Mouse (Mus musculus): Measurements from ENCODE around the gene Uhrf1bp1. TPM values are rescaled to one million over a fixed set of nuclear protein-coding genes. Genes with fewer than 3 reads are reported as not detected.
A peak's percentile ranks its signal among the peaks of the same experiment; 100 is the strongest.

Gene Uhrf1bp1
- polyA plus RNA-seq, 1 experiment from 2014 or later, result 8.3 TPM

DNA sequence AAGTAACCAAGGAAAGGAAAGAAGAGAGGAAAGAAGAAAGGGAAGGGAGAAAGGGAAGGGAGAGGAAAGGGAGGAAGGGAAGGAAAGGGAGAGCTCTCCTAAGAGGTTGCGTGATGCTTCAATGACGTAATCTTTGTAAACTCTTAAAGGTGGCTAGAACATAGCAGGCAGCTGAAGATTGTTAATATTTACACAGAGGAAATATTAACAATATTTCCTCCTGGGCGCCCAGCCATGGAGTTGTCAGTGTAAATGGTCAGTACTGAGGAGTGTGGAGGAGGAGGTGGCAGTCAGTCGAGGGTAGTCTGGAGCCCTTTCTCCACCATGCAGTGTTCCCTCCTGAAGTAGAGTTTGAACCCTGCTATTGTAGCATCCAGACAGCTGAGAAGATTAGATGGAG lies 68.8 kb downstream of the Uhrf1bp1 start:
- no peak overlapping the region for H3K27ac ChIP-seq (replicated peaks)
- H3K4me3 ChIP-seq, result no peak overlapping the region
- H3K27me3 ChIP-seq, result no peaks in the 10 kb centered on the region
- peaks cover 7% of the 10 kb centered on the region; the same call in 1 of the 2 replicates for H3K36me3 ChIP-seq
- ATAC-seq (ENCODE audit: low FRiP score, low read depth), result no peak
- H3K4me2 ChIP-seq (replicated peaks), result no peak overlapping the region
- no peaks in the 10 kb centered on the region for H3K4me1 ChIP-seq
- H3K9ac ChIP-seq (replicated peaks), result no peak overlapping the region
- whole genome bisulfite sequencing, result 88% methylated on average over 4 of the region's 4 CpGs
- no peaks in the 10 kb centered on the region for H3K9me3 ChIP-seq

DNA sequence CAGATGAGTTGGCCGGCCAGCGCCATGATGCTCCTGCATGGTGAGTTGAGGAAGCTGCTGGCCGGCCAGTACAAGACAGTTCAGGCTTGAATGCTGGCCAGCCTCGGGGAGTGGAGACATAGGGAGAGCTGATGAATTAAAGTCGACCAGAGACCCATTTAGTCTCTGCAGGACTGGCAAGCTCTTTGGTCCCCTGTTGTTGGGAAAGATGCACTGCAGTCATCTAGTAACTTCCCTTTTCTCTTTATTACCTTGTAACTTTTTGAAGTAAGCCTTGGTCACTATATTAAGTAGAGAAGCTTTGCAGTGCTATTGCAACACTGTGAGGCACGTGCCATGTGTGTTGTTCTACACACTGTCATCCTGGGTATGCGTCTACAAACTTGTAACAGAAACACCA lies 69.3 kb downstream of the Uhrf1bp1 start:
- H3K4me2 ChIP-seq (replicated peaks), result no peak overlapping the region
- no peak overlapping the region for H3K27ac ChIP-seq (replicated peaks)
- no peak for ATAC-seq (ENCODE audit: low FRiP score, low read depth)
- no peaks in the 10 kb centered on the region for H3K4me1 ChIP-seq
- no peak overlapping the region for H3K4me3 ChIP-seq
- 86% methylated on average over 7 of the region's 7 CpGs for WGBS
- no peaks in the 10 kb centered on the region for H3K27me3 ChIP-seq
- H3K36me3 ChIP-seq, result peaks cover 7% of the 10 kb centered on the region; the same call in 1 of the 2 replicates
- no peak overlapping the region for H3K9ac ChIP-seq (replicated peaks)
- H3K9me3 ChIP-seq, result no peaks in the 10 kb centered on the region

DNA sequence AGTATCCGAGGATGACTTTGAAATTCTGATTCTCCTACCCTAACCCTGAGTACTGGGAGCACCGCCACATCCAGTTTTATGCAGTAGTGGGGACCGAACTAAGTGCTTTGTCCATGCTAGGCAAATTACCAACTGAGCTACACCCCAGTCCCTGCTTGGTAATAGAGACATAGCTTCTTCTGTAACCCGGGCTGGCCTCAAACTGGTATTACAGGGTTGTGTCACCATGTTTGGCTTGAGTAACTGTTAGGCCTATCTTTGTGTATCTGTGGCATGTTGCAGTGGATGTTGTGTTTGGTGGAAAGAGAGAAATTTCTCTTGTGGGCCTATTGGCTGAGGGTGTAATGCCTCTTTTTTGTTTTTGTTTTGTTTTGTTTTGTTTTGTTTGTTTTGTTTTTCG lies 74.0 kb downstream of the Uhrf1bp1 start:
- Histone ChIP-seq H3K9ac (replicated peaks) (no peak overlapping the region), H3K36me3 (peaks cover 7% of the 10 kb centered on the region; the same call in 1 of the 2 replicates), H3K4me1 (no peaks in the 10 kb centered on the region), H3K27me3 (no peaks in the 10 kb centered on the region), H3K9me3 (no peaks in the 10 kb centered on the region), H3K4me3 (no peak overlapping the region), H3K4me2 (replicated peaks) (no peak overlapping the region), H3K27ac (replicated peaks) (no peak overlapping the region)
- 90% methylated on average over 5 of the region's 5 CpGs for WGBS
- ATAC-seq (ENCODE audit: low FRiP score, low read depth), result no peak

DNA sequence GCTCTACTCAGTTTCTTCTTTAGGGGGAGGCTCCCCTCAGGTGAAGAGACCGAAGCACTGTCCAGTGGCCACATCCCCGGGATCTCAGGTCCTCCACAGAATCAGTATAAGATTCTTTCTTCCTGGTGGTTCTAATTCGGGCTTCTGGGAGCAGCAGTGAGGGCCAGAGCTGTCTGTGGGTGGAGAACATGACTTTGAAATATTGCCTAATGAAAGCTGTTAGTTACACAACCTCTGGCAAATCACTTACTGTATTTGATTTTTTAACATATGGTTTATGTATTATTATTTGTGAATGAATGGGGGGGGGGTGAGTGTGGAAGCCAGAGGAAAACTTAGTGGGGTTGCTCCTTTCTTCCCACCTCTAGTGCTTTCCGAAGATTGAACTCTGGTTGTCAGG lies 75.6 kb downstream of the Uhrf1bp1 start:
- H3K4me2 ChIP-seq (replicated peaks), result no peak overlapping the region
- ATAC-seq (ENCODE audit: low FRiP score, low read depth), result no peak
- no peak overlapping the region for H3K4me3 ChIP-seq
- no peaks in the 10 kb centered on the region for H3K9me3 ChIP-seq
- no peak overlapping the region for H3K27ac ChIP-seq (replicated peaks)
- no peak overlapping the region for H3K9ac ChIP-seq (replicated peaks)
- H3K4me1 ChIP-seq, result no peaks in the 10 kb centered on the region
- H3K27me3 ChIP-seq, result no peaks in the 10 kb centered on the region
- 94% methylated on average over 4 of the region's 4 CpGs for WGBS
- H3K36me3 ChIP-seq, result peaks cover 7% of the 10 kb centered on the region; the same call in 1 of the 2 replicates

DNA sequence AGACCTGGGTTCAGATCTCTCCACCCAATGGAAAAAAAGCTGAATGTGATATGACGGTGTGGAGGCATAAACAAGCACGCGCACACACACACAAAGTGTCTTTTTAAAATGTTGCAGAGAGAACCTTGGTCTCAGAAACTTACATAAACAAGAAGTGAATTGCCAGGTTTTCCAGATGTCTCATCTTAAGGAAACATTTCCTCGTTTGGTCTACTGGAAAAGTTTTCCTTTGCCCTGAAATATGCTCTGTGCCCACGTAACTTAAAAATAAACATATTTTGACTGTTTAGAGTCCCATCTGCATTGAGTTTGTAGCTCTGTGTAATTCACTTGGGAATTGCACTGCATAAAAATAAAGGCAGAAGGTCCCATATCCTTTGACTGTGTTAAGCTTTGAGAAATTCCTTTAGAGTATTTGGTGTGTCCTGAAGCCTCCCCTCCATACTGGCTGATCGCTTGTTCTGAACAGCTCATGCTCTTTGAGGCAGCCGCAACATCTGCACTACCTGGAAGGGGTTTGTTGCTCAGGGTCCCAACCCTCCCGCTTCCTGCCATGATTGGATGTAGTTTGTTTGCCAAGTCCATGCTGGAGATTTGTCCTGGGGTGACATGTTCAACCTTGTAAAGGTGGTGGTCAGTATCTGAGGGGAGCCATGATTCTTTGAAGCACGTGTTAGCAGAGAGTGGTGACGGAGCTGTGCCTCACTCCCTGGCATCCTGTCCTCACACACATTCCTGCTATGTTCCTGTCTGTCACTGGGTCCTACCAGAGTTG lies 78.1 kb downstream of the Uhrf1bp1 start:
- H3K4me3 ChIP-seq, result no peak overlapping the region
- WGBS, result 91% methylated on average over 10 of the region's 10 CpGs
- H3K4me2 ChIP-seq (replicated peaks), result no peak overlapping the region
- no peak overlapping the region for H3K27ac ChIP-seq (replicated peaks)
- ATAC-seq (ENCODE audit: low FRiP score, low read depth), result no peak
- H3K9me3 ChIP-seq, result no peaks in the 10 kb centered on the region
- H3K9ac ChIP-seq (replicated peaks), result no peak overlapping the region
- no peaks in the 10 kb centered on the region; the same call in 1 of the 2 replicates for H3K4me1 ChIP-seq
- no peaks in the 10 kb centered on the region for H3K27me3 ChIP-seq
- no peaks in the 10 kb centered on the region for H3K36me3 ChIP-seq

DNA sequence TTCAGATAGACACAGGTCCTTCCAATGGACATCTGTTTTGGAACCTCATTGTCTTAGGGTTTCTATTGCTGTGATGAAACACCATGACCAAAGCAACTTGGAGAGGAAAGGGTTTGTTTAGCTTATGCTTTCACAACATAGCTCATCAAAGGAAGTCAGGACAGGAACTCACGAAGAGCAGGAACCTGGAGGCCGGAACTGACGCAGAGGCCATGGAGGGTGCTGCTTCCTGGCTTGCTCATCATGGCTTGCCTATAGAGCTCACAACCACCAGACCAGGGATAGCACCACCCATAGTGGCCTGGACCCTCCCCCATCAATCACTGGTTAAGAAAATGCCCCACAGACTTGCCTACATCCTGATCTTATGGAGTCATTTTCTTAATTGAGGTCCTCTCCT lies 78.8 kb downstream of the Uhrf1bp1 start:
- Histone ChIP-seq H3K27me3 (no peaks in the 10 kb centered on the region), H3K9ac (replicated peaks) (no peak overlapping the region), H3K9me3 (no peaks in the 10 kb centered on the region), H3K4me2 (replicated peaks) (no peak overlapping the region), H3K4me1 (no peaks in the 10 kb centered on the region; the same call in 1 of the 2 replicates), H3K36me3 (no peaks in the 10 kb centered on the region), H3K27ac (replicated peaks) (no peak overlapping the region), H3K4me3 (no peak overlapping the region)
- no peak for ATAC-seq (ENCODE audit: low FRiP score, low read depth)
- WGBS, result 95% methylated on average over 3 of the region's 3 CpGs

DNA sequence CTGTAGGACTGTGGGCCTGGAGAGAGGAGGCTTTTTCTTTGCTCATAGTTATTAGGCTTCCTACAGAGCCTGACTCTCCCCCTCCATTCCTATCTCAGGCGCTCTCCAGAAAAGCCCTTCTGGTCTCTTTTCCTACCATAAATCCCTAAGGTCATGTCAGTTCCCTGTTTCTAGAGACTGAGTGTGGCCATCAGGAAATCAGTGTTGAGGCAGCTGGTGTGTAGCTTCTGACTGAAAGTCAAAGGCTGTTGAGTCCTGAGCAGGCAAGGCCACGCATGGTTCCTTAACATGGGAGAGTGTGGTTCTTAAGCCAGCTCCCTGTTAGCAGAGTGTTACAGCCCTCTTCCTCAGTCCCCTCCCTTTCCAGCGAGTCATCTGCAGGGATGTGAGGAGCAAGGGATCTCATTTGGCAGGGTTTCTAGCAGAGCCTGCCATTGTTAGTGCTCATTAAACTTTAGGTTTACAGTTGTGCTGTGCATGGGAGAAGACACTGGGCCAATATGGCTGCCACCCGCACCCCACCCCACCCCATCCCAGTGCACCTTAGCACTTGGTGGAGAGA lies 80.9 kb downstream of the Uhrf1bp1 start:
- Histone ChIP-seq H3K9ac (replicated peaks) (no peak overlapping the region), H3K27ac (replicated peaks) (no peak overlapping the region)
- WGBS, result 93% methylated on average over 4 of the region's 4 CpGs

DNA sequence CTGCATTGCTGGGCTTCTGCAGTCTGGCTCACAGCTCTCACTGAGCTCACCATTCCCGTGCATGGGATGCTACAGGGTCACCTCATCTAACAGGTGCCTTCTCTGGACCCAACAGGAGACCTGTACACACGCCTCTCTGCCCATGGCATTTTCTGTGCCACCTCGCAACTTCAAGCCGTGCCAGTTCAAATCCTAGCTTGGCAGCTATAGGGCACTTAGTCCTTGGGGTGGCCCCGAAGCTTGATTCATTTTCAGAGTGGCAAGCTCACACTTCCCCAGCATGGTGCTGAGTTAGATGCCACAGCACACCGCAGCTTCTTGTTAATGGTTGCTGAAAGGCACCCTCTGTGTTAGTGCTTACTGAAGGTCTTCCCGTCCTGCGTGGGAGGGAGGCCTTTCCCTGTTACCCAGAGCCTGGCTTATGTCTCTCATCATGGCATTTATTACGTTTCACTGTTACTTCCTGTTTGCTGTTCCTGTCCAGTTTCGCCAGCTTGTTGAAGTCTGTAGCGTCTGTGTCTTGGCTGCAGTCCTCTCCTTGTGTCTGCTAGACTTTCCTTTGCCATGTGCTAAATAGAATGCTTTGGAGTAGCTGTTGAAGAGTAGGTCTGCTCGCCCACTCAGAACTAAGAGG lies 82.0 kb downstream of the Uhrf1bp1 start:
- 89% methylated on average over 12 of the region's 12 CpGs for WGBS
- Histone ChIP-seq H3K4me2 (replicated peaks) (no peak overlapping the region), H3K4me1 (peaks cover 7% of the 10 kb centered on the region), H3K9ac (replicated peaks) (no peak overlapping the region), H3K27ac (replicated peaks) (no peak overlapping the region), H3K27me3 (no peaks in the 10 kb centered on the region), H3K36me3 (no peaks in the 10 kb centered on the region), H3K4me3 (no peak overlapping the region), H3K9me3 (no peaks in the 10 kb centered on the region)
- ATAC-seq (ENCODE audit: low FRiP score, low read depth), result no peak

More for the DNA sequence above, 80.9 kb downstream of the Uhrf1bp1 start:
- no peak for ATAC-seq (ENCODE audit: low FRiP score, low read depth)
- H3K9me3 ChIP-seq, result no peaks in the 10 kb centered on the region
- H3K4me2 ChIP-seq (replicated peaks), result no peak overlapping the region
- no peak overlapping the region for H3K4me3 ChIP-seq
- H3K36me3 ChIP-seq, result no peaks in the 10 kb centered on the region
- peaks cover 7% of the 10 kb centered on the region for H3K4me1 ChIP-seq
- H3K27me3 ChIP-seq, result no peaks in the 10 kb centered on the region

DNA sequence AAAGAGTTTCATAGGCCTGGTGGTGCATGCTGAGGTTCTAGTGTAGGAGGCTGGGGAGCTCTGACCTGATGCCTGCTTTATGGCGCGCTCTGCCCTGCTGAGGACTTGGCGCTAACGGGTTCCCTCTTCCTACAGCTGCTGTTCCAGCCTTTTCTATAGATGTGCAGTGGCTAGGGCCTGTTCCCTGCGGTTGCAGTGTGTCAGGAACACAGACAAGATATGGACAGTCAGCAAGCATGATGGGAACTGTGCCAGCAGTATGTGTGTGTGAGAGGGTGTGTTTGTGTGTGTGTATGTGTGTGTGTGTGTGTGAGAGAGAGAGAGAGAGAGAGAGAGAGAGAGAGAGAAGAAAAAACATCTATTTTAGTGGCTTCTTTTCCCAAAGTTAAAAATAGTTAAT lies 82.8 kb downstream of the Uhrf1bp1 start:
- Histone ChIP-seq H3K27me3 (no peaks in the 10 kb centered on the region), H3K4me2 (replicated peaks) (no peak overlapping the region), H3K9ac (replicated peaks) (0 out of 2 replicates have a peak overlapping the region, but pooled peaks have one; percentile 15), H3K4me3 (no peak overlapping the region), H3K27ac (replicated peaks) (no peak overlapping the region), H3K9me3 (no peaks in the 10 kb centered on the region), H3K36me3 (no peaks in the 10 kb centered on the region), H3K4me1 (peaks cover 7% of the 10 kb centered on the region)
- ATAC-seq (ENCODE audit: low FRiP score, low read depth), result no peak
- 90% methylated on average over 5 of the region's 5 CpGs for WGBS

DNA sequence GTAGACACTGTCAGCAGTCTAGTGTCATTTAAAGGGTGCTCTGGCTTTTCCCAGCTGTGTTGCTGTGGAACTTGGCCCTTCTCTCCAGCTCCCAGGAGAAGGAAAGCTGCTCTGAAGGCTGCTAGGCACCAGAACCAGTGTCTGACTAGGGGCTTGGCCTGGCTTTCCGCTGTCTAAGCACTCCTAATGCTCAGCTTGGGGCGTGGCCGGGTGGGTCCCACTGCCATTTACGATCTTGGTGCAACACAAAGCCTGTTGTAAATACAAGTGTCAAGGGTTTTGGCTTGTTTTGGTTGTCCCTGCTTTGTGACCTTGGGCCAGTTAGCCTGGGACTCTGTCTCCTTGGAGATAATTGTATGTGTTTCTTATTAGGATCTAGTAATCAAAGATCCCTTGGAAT lies 84.1 kb downstream of the Uhrf1bp1 start:
- no peaks in the 10 kb centered on the region for H3K36me3 ChIP-seq
- no peak overlapping the region for H3K4me3 ChIP-seq
- H3K9ac ChIP-seq (replicated peaks), result 0 out of 2 replicates have a peak overlapping the region, but pooled peaks have one; percentile 15
- 80% methylated on average over 4 of the region's 4 CpGs for WGBS
- no peak overlapping the region for H3K27ac ChIP-seq (replicated peaks)
- H3K27me3 ChIP-seq, result no peaks in the 10 kb centered on the region
- peaks cover 11% of the 10 kb centered on the region for H3K4me1 ChIP-seq
- ATAC-seq (ENCODE audit: low FRiP score, low read depth), result no peak
- H3K9me3 ChIP-seq, result no peaks in the 10 kb centered on the region
- no peak overlapping the region for H3K4me2 ChIP-seq (replicated peaks)

DNA sequence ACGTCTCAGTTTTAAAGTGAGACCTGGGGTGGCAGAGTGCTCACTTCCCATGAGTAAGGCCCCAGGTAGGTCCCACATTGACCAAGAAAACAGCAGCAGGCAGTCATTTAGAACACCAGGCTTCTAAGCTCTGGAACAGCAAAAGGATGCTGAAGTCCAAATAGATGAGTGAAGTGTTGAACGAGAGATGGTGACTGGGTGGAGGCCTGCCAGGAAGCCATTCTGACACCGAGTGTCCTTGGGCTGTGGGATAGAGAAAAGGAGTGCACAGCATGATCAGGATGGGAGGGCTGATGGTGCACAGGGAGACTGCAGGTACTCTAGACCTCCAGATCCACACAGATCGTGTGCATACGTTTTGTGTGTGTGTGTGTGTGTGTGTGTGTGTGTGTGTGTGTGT lies 84.9 kb downstream of the Uhrf1bp1 start:
- peaks cover 19% of the 10 kb centered on the region for H3K4me1 ChIP-seq
- no peak for ATAC-seq (ENCODE audit: low FRiP score, low read depth)
- no peak overlapping the region for H3K27ac ChIP-seq (replicated peaks)
- no peaks in the 10 kb centered on the region for H3K27me3 ChIP-seq
- no peak overlapping the region for H3K9ac ChIP-seq (replicated peaks)
- no peak overlapping the region for H3K4me3 ChIP-seq
- WGBS, result 82% methylated on average over 5 of the region's 5 CpGs
- H3K36me3 ChIP-seq, result no peaks in the 10 kb centered on the region
- H3K4me2 ChIP-seq (replicated peaks), result no peak overlapping the region
- H3K9me3 ChIP-seq, result no peaks in the 10 kb centered on the region

DNA sequence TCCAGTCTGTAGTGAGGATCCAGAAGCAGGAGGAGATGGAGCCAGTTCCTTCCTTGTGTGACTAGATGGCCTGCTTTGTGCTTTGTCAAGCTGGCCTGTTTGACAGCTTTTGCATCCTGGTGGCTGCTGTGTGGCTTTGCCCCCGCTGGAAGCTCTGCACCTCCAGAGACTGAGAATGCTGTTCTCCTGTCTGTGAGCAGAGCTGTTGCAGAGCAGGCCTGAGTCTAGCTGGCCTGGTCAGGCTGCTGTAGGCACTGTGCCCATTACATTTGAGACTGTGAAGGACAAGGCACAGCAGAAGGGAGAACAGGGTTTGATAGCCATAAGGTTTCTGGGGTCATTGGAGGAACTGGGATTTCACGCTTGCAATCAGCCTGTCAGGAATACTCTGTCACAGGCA lies 85.5 kb downstream of the Uhrf1bp1 start:
- 66% methylated on average over 2 of the region's 2 CpGs for WGBS
- Histone ChIP-seq H3K27me3 (no peaks in the 10 kb centered on the region), H3K27ac (replicated peaks) (0 out of 2 replicates have a peak overlapping the region, but pooled peaks have one; percentile 1), H3K9ac (replicated peaks) (0 out of 2 replicates have a peak overlapping the region, but pooled peaks have one; percentile 4), H3K4me1 (peaks cover 21% of the 10 kb centered on the region), H3K9me3 (no peaks in the 10 kb centered on the region), H3K36me3 (no peaks in the 10 kb centered on the region), H3K4me3 (no peak overlapping the region), H3K4me2 (replicated peaks) (no peak overlapping the region)
- no peak for ATAC-seq (ENCODE audit: low FRiP score, low read depth)

Measured in midbrain, embryonic 12.5 days (tissue).